Mouse (Mus musculus) ES-CJ7 (cell line): Measurements from ENCODE around the gene Srpk3.

ENCODE experiments used
- DNase-seq: peaks from one replicate; pipeline ENCODE4 v3.0.0; 2011; ENCODE audit warnings: low read depth, low spot score

Gene Srpk3

GRCm38 (mm10) chrX:73798502-73798901 lies 24.3 kb downstream of the Srpk3 start:
- DNase-seq = peak; percentile 74

DNA sequence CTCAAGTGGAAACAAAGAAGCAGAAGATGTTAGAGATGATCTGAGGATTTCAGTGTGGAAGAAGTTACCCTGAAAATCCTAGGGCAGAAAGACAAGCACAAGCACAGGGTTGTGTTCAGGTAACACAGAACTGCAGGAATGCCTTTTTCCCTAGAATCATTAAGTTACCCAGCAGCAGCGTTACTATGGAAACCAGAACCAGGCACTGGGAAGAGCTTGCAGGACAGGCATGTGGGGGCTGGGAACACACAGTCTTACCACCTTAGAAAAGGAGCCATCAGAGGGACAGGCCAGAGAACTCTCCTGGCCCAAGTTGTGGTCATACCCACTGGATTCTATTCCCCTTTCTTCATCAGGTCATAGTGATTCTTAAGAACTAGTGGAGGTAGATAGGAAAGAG lies 31.6 kb downstream of the Srpk3 start:
- no peak for DNase-seq

GRCm38 (mm10) chrX:73815072-73815471 lies 40.9 kb downstream of the Srpk3 start:
- DNase-seq = no peak

GRCm38 (mm10) chrX:73816596-73817314 lies 42.5 kb downstream of the Srpk3 start:
- DNase-seq = peak; percentile 52

GRCm38 (mm10) chrX:73823747-73824146 lies 49.5 kb downstream of the Srpk3 start:
- DNase-seq = no peak

GRCm38 (mm10) chrX:73824185-73825151 lies 50.3 kb downstream of the Srpk3 start, which contains the start of gene Pdzd4:
TSS of gene Pdzd4 (minus strand) at chrX:73824969.
- DNase-seq = peak; percentile 56
